Mouse (Mus musculus) heart, postnatal 0 days (tissue): Measurements from ENCODE around the gene Hbb-y.

ENCODE experiments used
- CTCF ChIP-seq: IDR thresholded peaks from 2 replicates; pipeline ENCODE4 v1.5.1; 2016; ENCODE audit warnings: antibody characterized with exemption, control low read depth, low read depth
- EP300 ChIP-seq: IDR thresholded peaks from 2 replicates; pipeline ENCODE4 v1.6.1; 2016; ENCODE audit warnings: antibody characterized with exemption, low read depth

GRCm38 (mm10) chr7:103873064-103873463 is 20.0 kb upstream of the Hbb-y start:
- TF ChIP-seq CTCF (peak; percentile 57), EP300 (no peak)
